Mouse (Mus musculus): Measurements from ENCODE around the gene Trim14. TPM values are rescaled to one million over a fixed set of nuclear protein-coding genes. Genes with fewer than 3 reads are reported as not detected.

The Trim14 gene
- total RNA-seq, 2 experiments from 2014 or later, result 0.76 to 1.3 TPM

DNA sequence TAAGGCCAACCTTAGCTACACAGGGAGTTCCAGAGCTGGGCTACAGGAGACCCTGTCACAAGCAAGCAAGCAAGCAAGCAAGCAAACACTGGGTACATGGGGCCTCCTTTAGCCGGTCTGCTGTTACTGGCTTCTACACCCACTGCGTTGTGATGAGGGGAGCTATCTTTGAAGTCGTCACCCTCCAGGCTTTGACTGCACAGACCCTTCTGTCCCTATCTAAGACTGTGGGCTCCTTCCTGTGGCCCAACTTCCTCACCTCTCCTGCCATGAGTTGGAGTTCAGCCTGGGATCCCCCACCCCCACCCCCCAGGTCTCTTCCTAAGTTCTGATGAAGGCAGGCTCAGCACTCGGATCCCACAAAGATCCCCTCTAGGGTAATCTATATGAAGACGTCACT lies 26.1 kb upstream of the Trim14 start:
- peak; percentile 1 for DNase-seq

- peak; percentile 1 for DNase-seq
These were observed 24.2 kb upstream of the Trim14 start for GRCm38 (mm10) chr4:46560069-46560705.

DNA sequence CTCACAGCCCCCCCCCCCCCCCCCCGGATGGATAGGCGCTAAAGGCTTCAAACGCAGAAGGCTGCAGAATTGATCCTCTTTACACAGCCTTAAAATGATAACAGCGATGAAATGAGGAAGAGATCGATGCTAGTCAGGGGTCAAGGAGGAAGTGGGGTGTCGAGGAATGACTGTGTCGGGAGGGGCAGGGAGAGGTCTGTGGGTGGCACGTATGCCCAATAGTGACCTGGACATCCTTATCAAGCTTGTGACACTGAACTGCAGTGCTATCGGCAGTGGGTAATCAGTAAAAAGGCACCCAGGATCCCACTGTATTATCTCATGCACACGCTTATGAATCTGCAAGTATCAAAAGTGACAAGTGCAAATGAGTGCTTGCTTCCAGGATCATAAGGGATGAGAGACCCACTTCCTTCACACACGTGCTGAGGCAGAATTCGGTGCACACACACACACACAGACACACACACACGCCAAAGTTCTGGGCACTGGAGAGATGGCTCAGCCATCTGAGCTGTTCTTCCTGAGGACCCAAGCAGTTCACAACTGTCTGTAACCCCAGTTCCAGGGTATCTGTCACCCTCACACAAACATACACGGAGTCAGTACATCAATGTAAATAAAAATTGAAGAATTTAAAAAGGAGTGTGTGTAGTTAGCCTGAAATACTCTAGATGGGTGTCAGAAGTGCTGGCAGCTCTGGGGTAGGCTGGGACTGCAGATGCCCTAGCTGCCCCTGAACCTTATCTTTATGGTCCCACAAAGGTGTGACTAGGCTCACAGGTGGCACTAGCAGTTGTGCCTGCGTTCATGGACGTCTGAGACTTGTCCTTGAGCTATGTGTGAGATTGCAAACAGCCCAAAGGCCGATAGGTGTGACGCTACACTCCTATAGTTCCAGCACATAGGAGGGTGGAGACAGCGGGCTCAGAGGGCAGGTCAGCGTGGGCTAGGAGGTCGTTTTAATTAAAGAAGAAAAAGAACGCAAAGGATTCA lies 23.0 kb upstream of the Trim14 start:
- DNase-seq, result peak; percentile 0

DNA sequence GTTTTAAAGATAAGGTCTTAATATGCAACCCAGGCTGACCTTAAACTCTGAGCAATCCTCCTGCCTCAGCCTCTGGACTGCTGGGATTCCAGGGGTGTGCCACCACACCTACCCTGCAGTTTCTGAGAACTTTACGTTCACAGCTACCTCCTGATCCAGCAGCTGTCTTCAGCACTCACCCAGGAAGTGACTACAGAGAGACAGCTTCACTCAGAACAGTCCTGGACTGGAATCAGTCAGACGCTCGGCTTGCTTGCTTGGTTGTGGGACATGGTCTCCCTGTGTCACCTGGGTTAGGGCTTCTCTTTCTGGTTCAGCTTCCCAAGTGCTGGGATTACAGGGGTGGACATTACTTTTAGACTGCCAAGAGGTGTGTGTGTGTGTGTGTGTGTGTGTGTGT lies 21.0 kb upstream of the Trim14 start:
- DNase-seq, result no peak

DNA sequence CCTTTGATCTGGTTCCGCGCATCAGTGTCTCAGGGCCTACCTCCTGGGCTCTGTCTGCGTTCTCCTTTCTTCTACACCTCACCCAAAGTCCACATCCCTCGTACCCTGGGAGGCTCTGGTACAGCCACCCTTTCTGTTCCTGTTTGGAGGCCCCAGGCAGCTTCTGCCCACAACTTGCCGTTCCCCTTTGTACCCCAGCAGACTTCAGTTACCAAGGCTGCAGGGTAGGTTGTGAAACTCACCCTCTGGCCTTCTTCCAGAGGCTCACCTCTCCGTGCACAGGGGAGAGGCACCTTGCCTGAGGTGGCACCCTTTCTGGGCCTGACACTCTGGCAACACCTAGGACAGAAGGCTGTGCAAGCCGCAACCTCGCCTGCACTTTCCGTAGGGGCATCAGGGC lies 19.8 kb upstream of the Trim14 start:
- DNase-seq, result no peak

DNA sequence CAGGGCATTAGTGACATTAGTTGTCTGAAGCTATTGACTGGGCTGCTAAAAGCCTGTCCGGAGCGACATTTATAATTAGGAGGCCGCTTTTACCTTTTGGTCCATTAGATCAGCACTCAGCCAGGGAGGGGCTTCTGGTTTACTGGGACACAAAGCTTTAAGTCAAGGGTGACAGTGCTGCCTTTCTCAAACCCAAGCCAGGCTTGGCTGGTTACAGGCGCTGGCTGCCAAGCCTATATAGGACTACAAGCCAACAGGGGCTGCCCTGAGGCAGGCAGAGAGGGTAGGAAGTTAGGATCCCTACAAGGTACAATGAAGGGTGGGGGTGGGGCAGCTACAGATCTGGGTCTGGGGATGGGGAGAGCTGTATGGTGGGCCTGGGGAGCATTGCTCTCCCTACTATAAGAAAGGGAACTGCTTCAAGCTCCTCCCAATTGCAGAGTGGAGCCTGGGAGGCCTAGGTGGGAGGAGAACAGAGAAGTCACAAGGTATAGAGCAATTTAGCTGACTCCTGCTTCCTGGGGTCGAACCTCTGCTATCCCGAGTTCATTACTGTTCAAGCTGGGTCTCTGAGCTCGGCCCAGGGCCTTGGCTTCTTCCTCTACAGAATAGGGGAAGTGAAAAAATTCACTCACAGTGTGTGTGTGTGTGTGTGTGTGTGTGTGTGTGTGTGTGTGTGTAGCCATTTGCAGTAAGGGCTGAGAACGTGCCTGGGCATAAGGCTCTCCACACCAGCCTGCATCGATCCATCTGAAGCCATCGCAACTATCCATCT lies 18.5 kb upstream of the Trim14 start:
- DNase-seq, result no peak

DNA sequence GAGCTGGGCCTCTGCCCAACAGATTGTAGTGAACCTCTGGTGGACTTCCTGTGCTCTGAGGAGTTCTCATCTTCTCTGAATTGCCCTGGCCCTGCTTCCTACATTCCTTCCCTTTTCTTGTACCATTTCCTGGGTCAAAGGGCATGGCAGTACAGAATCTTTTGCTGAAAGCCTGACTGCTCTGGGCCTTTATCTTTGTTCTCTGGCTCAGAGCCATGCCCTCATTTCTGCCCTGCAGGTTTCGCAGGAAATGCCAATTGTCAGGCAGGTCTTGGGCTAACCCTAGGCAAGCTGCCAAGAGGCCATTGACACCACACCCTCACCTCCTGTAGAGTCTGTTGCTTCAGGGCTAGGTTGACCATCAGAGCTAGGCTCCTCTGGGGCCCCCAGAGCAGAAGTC lies 17.9 kb upstream of the Trim14 start:
- peak; percentile 34 for DNase-seq

DNA sequence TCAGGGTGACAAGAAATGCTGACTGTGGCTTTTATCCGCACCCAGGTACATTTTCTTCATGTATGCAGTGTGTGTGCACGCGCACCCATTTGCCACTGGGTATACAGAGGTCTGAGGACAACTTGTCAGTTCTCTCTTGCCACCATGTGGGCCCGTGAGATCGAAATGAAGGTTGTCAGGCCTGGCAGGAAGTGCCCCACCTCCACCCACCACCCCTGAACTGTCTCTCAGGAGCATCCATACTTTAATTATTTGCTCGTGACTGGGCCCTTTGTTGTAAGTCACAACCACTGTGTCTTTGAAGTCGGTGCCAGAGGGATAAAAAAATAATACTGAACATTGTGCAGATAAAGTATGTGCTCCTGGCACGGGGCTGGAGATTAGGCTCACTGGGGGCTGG lies 14.5 kb upstream of the Trim14 start:
- no peak for DNase-seq

DNA sequence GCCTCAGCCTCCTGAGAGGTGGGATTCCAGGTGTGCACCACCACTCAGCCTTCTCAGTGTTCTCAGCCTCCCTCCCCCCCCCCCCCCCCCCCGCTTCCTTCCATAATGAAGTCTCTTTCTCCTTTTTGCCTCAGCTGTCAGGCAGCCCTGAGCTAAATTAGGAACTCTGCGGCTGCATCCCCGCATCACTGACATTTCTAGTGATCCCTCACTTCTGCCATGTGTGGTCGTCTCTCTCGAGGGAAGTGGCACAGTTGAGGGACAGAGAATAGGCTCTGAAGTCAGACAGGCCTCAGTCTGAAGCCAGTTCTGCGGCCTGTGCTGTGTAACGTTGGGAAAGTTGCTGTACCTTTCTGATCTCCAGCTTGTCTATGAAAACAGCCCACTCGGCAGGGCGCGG lies 14.0 kb upstream of the Trim14 start:
- DNase-seq, result no peak

DNA sequence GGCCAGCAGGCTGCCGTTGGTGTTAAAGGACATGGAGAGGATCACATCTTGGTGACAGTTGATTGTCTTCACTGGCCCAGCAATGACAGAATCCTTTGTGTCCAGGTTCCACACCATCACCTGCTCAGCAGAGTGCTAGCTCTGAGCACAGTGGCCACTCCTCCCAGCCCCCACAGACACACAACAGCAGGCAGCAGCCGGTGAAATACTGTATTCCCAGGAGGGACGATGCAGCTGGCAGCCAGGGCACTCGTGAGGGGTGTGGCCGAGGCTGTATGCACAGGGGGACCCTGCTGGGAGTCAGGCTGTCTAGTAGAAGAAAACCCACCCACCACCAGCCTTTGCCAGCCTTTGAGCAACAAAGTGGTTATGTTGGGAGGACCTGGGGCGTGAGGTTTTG lies 10.8 kb upstream of the Trim14 start:
- DNase-seq, result no peak

DNA sequence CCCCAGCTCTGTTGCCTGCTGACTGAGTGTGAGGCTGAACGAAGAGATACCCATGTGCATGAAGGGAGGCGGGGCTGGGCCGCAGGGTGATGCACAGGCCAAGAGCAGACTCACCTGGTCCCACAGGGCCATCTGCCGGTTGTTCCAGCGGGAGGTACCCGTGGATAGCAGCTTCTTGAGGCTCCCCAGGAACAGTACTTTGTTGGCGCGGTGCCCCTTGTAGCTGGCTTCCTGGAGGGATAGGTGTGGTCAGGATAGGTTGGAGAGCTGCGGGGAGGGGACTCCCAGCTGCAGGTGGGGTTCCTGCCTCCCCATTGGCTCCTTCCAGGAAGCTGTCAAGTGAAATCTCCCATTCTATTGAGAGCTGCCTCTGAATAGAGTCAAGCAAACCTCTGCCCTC lies 9.6 kb upstream of the Trim14 start:
- no peak for DNase-seq

GRCm38 (mm10) chr4:46544313-46544712 lies 8.4 kb upstream of the Trim14 start:
- no peak for DNase-seq

DNA sequence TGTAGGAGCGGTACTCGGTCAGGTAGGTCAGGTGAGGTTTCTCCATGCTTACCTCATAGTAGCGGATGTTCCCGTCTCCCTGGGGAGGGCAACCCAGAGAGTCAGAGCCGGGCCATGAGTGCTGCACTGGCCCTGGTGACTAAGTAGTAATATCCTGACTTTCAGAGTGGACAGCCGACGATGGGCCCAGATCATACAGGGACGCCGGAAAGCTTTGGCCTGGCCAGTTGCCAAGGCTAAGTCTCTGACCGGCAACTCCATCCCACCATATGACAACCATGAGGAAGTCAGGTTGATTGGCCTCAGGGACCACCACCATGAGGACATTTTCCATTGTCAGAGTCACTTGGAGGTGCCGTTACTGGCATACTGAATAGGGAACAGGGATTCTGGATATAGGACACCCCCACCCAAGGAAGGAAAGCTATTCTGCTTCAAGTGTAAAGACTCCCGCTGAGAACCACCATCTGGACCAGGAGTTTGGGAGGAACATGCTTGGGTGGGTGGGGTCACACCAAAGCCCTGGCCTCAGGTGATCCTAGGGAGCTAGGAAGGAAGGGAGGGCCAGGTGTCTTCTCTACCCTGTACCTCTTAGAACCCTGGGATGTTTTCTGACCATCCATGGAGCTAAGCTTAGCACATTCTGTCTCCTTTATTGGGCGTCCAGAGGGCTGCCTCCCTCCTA lies 7.6 kb upstream of the Trim14 start:
- DNase-seq, result no peak

GRCm38 (mm10) chr4:46541707-46542106 lies 5.8 kb upstream of the Trim14 start:
- no peak for DNase-seq

DNA sequence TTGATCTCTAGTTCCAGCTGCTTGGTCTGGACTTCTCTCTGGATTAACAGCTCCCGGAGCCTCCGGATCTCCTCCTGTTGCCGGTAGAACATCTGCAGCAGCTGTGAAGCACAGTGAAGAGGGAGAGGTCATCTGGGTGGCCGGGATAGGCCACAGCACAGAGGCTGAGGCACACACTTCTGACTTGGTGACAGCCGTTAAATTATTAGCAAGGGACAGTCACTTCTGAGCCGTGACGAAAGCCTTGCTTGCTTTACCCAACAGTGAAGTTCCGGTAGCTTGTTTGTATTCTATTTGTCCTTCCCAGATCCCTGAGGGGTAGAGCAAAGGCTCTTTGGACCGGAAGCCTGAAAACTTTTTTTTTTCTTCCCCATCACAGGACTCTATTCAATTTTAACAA lies 3.2 kb upstream of the Trim14 start:
- no peak for DNase-seq

- DNase-seq, result no peak
These were observed 679 bp downstream of the Trim14 start for GRCm38 (mm10) chr4:46535094-46535830.

- DNase-seq, result no peak
These were observed 1.8 kb downstream of the Trim14 start for GRCm38 (mm10) chr4:46533934-46534720.

- no peak for DNase-seq
These were observed 3.0 kb downstream of the Trim14 start for GRCm38 (mm10) chr4:46532926-46533325.

DNA sequence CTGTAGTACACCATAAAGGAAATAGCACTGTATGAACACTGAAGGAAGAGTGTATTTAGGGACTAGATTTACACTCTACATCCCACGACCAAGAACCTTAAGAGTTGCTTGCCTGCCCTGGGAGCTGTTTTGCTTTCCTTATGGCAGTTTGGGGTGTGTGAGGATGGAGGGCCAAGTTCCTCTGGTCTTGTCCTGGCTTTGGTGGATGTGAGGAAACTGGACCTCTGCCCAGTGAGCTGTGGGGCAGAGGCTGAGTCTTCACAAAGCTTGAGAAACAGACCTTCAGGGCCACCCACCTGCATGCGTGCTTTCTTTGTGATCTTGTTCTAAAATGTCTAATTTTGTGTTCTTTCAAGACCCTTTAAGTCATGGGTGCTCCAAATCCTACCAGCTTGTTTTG lies 3.4 kb downstream of the Trim14 start:
- DNase-seq, result no peak

- no peak for DNase-seq
These were observed 6.2 kb downstream of the Trim14 start for GRCm38 (mm10) chr4:46529722-46530121.

DNA sequence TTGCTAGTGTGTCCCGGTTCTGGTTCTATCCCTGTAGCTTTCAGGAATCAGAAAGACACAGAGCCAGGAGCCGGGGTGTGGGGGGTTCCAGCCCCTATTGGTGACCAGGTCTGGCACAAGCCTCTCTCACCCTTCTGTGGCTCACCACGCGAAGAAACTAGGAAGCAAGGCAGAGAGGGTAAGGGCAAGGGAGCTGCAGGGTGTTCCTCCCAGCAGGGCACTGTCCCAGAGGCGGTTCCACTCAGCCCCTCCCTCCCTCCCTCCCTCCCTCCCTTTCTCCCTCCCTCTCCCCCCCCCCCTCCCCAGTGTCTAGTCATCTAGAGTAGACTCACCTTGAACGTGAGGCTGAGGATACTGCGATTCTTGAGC lies 8.4 kb downstream of the Trim14 start:
- no peak for DNase-seq
